Mouse (Mus musculus) urinary bladder, postnatal 14 days (tissue): Measurements from ENCODE around the gene Gm5269.

ENCODE experiments used
- DNase-seq: peaks from one replicate; pipeline ENCODE4 v3.0.0; 2021; ENCODE audit warnings: low spot score

The Gm5269 gene

GRCm38 (mm10) chr1:45890173-45890572 lies at the start of gene Gm5269:
Gene Gm5269, minus strand, starts transcription at chr1:45890273.
- DNase-seq, result no peak

GRCm38 (mm10) chr1:45931127-45931526 lies 41.1 kb upstream of the Gm5269 start:
- DNase-seq, result no peak

- DNase-seq, result no peak
These were observed 36.8 kb upstream of the Gm5269 start for GRCm38 (mm10) chr1:45926911-45927310.

- no peak for DNase-seq
These were observed 36.3 kb upstream of the Gm5269 start, which contains the start of gene Slc40a1 for GRCm38 (mm10) chr1:45926393-45926763. Gene Slc40a1, minus strand, starts transcription at chr1:45926523.

GRCm38 (mm10) chr1:45925500-45926392 lies 35.7 kb upstream of the Gm5269 start:
- DNase-seq, result peak; percentile 87

GRCm38 (mm10) chr1:45925131-45925499 lies 35.0 kb upstream of the Gm5269 start:
- DNase-seq, result no peak

GRCm38 (mm10) chr1:45924516-45924915 lies 34.4 kb upstream of the Gm5269 start:
- DNase-seq, result no peak

- DNase-seq, result no peak
These were observed 33.2 kb upstream of the Gm5269 start for GRCm38 (mm10) chr1:45923306-45923705.

- no peak for DNase-seq
These were observed 30.6 kb upstream of the Gm5269 start for GRCm38 (mm10) chr1:45920703-45921102.

GRCm38 (mm10) chr1:45919752-45920151 lies 29.7 kb upstream of the Gm5269 start:
- DNase-seq, result no peak

- no peak for DNase-seq
These were observed 27.2 kb upstream of the Gm5269 start for GRCm38 (mm10) chr1:45917136-45917803.

GRCm38 (mm10) chr1:45916174-45916573 lies 26.1 kb upstream of the Gm5269 start:
- DNase-seq, result no peak

- DNase-seq, result no peak
These were observed 24.2 kb upstream of the Gm5269 start for GRCm38 (mm10) chr1:45914236-45914635.

- DNase-seq, result peak; percentile 61
These were observed 15.2 kb upstream of the Gm5269 start for GRCm38 (mm10) chr1:45905107-45905821.

- DNase-seq, result no peak
These were observed 14.1 kb upstream of the Gm5269 start for GRCm38 (mm10) chr1:45904161-45904560.

GRCm38 (mm10) chr1:45898044-45898443 lies 8.0 kb upstream of the Gm5269 start:
- no peak for DNase-seq

- DNase-seq, result peak; percentile 8
These were observed 4.3 kb upstream of the Gm5269 start for GRCm38 (mm10) chr1:45894168-45894912.

GRCm38 (mm10) chr1:45891986-45892385 lies 1.9 kb upstream of the Gm5269 start:
- DNase-seq, result no peak

- no peak for DNase-seq
These were observed 3.3 kb downstream of the Gm5269 start for GRCm38 (mm10) chr1:45886800-45887199.

GRCm38 (mm10) chr1:45883378-45883777 lies 6.7 kb downstream of the Gm5269 start:
- DNase-seq, result no peak

- no peak for DNase-seq
These were observed 8.0 kb downstream of the Gm5269 start for GRCm38 (mm10) chr1:45882076-45882475.
